Mouse (Mus musculus): Measurements from ENCODE around the gene Olfr155. TPM values are rescaled to one million over a fixed set of nuclear protein-coding genes. Genes with fewer than 3 reads are reported as not detected.

Gene Olfr155
- total RNA-seq, 2 experiments from 2014 or later, result not detected

GRCm38 (mm10) chr4:43891247-43891646, 39.9 kb downstream of the Olfr155 start:
- DNase-seq (ENCODE audit: low spot score in 2 of 2), result no peak

- DNase-seq (ENCODE audit: low spot score in 2 of 2), result no peak
Measured at GRCm38 (mm10) chr4:43897209-43897608, 45.8 kb downstream of the Olfr155 start.

- no peak for DNase-seq (ENCODE audit: low spot score in 2 of 2)
Measured at GRCm38 (mm10) chr4:43899197-43899596, 47.8 kb downstream of the Olfr155 start.

- no peak for DNase-seq (ENCODE audit: low spot score in 2 of 2)
Measured at GRCm38 (mm10) chr4:43903690-43904089, 52.3 kb downstream of the Olfr155 start.

GRCm38 (mm10) chr4:43906443-43906842, 55.1 kb downstream of the Olfr155 start:
- peak; percentile 19 to 75 for DNase-seq (ENCODE audit: low spot score in 2 of 2)

Other genes starting within 250 kb of the Olfr155 start
- gene Npr2, start 219.6 kb upstream of the Olfr155 start, total RNA-seq (2021), result 10 to 100 TPM; 47.2 to 52.7 TPM
- gene Spag8, start 198.0 kb upstream of the Olfr155 start, total RNA-seq (2021), result 1 to 10 TPM; 1.4 to 2.3 TPM
- gene Hint2, start 195.1 kb upstream of the Olfr155 start, total RNA-seq (2021), result 10 to 100 TPM; 31.3 to 36.7 TPM
- 10 to 100 TPM; 68.2 to 72.1 TPM for gene Tmem8b, start 182.6 kb upstream of the Olfr155 start, total RNA-seq (2021)
- gene Fam221b, start 182.4 kb upstream of the Olfr155 start, total RNA-seq (2021), result 1 to 10 TPM; 1.5 to 1.8 TPM
- gene Olfr70, start 150.8 kb upstream of the Olfr155 start, total RNA-seq (2021), result not detected
- gene Olfr71, start 141.3 kb upstream of the Olfr155 start, total RNA-seq (2021), result not detected
- 1 to 10 TPM in 1 of 2 experiments, under 1 TPM in 1; 0.79 to 1.6 TPM for gene Hrct1, start 124.4 kb upstream of the Olfr155 start, total RNA-seq (2021)
- gene Spaar, start 121.5 kb upstream of the Olfr155 start, total RNA-seq (2021), result 1 to 10 TPM in 1 of 2 experiments, under 1 TPM in 1; 0.58 to 1.3 TPM
- not detected for gene Olfr159, start 80.6 kb upstream of the Olfr155 start, total RNA-seq (2021)
- gene Olfr156, start 27.7 kb upstream of the Olfr155 start, total RNA-seq (2021), result not detected
- gene Olfr157, start 11.4 kb upstream of the Olfr155 start, total RNA-seq (2021), result not detected
- 1 to 10 TPM; 6.0 to 6.2 TPM for gene Reck, start 24.0 kb downstream of the Olfr155 start, total RNA-seq (2021)
- 1 to 10 TPM; 3.3 to 4.0 TPM for gene Glipr2, start 105.8 kb downstream of the Olfr155 start, total RNA-seq (2021)
- not detected for gene Ccin, start 131.9 kb downstream of the Olfr155 start, total RNA-seq (2021)
- gene Clta, start 152.9 kb downstream of the Olfr155 start, total RNA-seq (2021), result 100 to 1,000 TPM; 284 to 304 TPM
- gene Gne, start 232.6 kb downstream of the Olfr155 start, total RNA-seq (2021), result 10 to 100 TPM; 49.7 to 53.1 TPM